Mouse (Mus musculus): Measurements from ENCODE around the gene C2cd4b. TPM values are rescaled to one million over a fixed set of nuclear protein-coding genes. Genes with fewer than 3 reads are reported as not detected.

C2cd4b gene
- polyA plus RNA-seq, 1 experiment from 2014 or later = 0.18 TPM

- ATAC-seq (replicated peaks; ENCODE audit: extremely low read depth, insufficient read depth, low FRiP score) = no peak; the same call in 1 of the 2 replicates
- H3K4me1 ChIP-seq (ENCODE audit: control insufficient read depth, insufficient read depth, low read length) = peaks cover 17% of the 10 kb centered on the region
- peak overlapping the region; percentile 79 for H3K27ac ChIP-seq (ENCODE audit: low read length)
Observed at GRCm38 (mm10) chr9:67766948-67767347, 7.7 kb downstream of the C2cd4b start.

GRCm38 (mm10) chr9:67768843-67769242, 9.6 kb downstream of the C2cd4b start:
- Histone ChIP-seq H3K4me3 (ENCODE audit: low read length) (no peak overlapping the region), H3K27me3 (ENCODE audit: control insufficient read depth, insufficient read depth, low read length) (no peaks in the 10 kb centered on the region; the same call in 1 of the 2 replicates), H3K9ac (ENCODE audit: low read length) (no peak overlapping the region), H3K27ac (ENCODE audit: low read length) (no peak overlapping the region), H3K4me2 (ENCODE audit: low read depth, low read length) (no peak overlapping the region), H3K36me3 (ENCODE audit: control insufficient read depth, insufficient read depth) (no peaks in the 10 kb centered on the region), H3K4me1 (ENCODE audit: control insufficient read depth, insufficient read depth, low read length) (peaks cover 22% of the 10 kb centered on the region), H3K9me3 (replicated peaks; ENCODE audit: control insufficient read depth, low read length) (no peaks in the 10 kb centered on the region)
- WGBS = 78% methylated on average over 4 of the region's 4 CpGs
- no peak for ATAC-seq (replicated peaks; ENCODE audit: extremely low read depth, insufficient read depth, low FRiP score)

More at GRCm38 (mm10) chr9:67766948-67767347, 7.7 kb downstream of the C2cd4b start:
- no peaks in the 10 kb centered on the region for H3K36me3 ChIP-seq (ENCODE audit: control insufficient read depth, insufficient read depth)
- peaks cover 4% of the 10 kb centered on the region for H3K9me3 ChIP-seq (replicated peaks; ENCODE audit: control insufficient read depth, low read length)
- no peak overlapping the region for H3K4me3 ChIP-seq (ENCODE audit: low read length)
- 45% methylated on average over 3 of the region's 3 CpGs for WGBS
- no peak overlapping the region for H3K9ac ChIP-seq (ENCODE audit: low read length)
- H3K27me3 ChIP-seq (ENCODE audit: control insufficient read depth, insufficient read depth, low read length) = no peaks in the 10 kb centered on the region; the same call in 1 of the 2 replicates
- no peak overlapping the region for H3K4me2 ChIP-seq (ENCODE audit: low read depth, low read length)

- H3K4me3 ChIP-seq (ENCODE audit: low read length) = no peak overlapping the region
- H3K9me3 ChIP-seq (replicated peaks; ENCODE audit: control insufficient read depth, low read length) = no peaks in the 10 kb centered on the region
- no peak overlapping the region for H3K4me2 ChIP-seq (ENCODE audit: low read depth, low read length)
- ATAC-seq (replicated peaks; ENCODE audit: extremely low read depth, insufficient read depth, low FRiP score) = no peak
- 82% methylated on average over 1 of the region's 1 CpGs for WGBS
- H3K9ac ChIP-seq (ENCODE audit: low read length) = no peak overlapping the region
- H3K27me3 ChIP-seq (ENCODE audit: control insufficient read depth, insufficient read depth, low read length) = no peaks in the 10 kb centered on the region; the same call in 1 of the 2 replicates
- peaks cover 22% of the 10 kb centered on the region for H3K4me1 ChIP-seq (ENCODE audit: control insufficient read depth, insufficient read depth, low read length)
- H3K27ac ChIP-seq (ENCODE audit: low read length) = no peak overlapping the region
- H3K36me3 ChIP-seq (ENCODE audit: control insufficient read depth, insufficient read depth) = no peaks in the 10 kb centered on the region
Observed at GRCm38 (mm10) chr9:67769401-67769800, 10.2 kb downstream of the C2cd4b start.

- H3K4me2 ChIP-seq (ENCODE audit: low read depth, low read length) = no peak overlapping the region
- 15% methylated on average over 7 of the region's 7 CpGs for WGBS
Observed at GRCm38 (mm10) chr9:67771293-67771692, 12.1 kb downstream of the C2cd4b start.

GRCm38 (mm10) chr9:67774201-67774600, 15.0 kb downstream of the C2cd4b start:
- no peaks in the 10 kb centered on the region for H3K9me3 ChIP-seq (replicated peaks; ENCODE audit: control insufficient read depth, low read length)
- H3K9ac ChIP-seq (ENCODE audit: low read length) = no peak overlapping the region
- no peak for ATAC-seq (replicated peaks; ENCODE audit: extremely low read depth, insufficient read depth, low FRiP score)
- no peaks in the 10 kb centered on the region for H3K36me3 ChIP-seq (ENCODE audit: control insufficient read depth, insufficient read depth)
- H3K4me2 ChIP-seq (ENCODE audit: low read depth, low read length) = no peak overlapping the region
- WGBS = 66% methylated on average over 6 of the region's 6 CpGs
- no peak overlapping the region for H3K27ac ChIP-seq (ENCODE audit: low read length)
- H3K27me3 ChIP-seq (ENCODE audit: control insufficient read depth, insufficient read depth, low read length) = no peaks in the 10 kb centered on the region
- H3K4me3 ChIP-seq (ENCODE audit: low read length) = no peak overlapping the region
- H3K4me1 ChIP-seq (ENCODE audit: control insufficient read depth, insufficient read depth, low read length) = peaks cover 11% of the 10 kb centered on the region

More at GRCm38 (mm10) chr9:67771293-67771692, 12.1 kb downstream of the C2cd4b start:
- Histone ChIP-seq H3K4me3 (ENCODE audit: low read length) (no peak overlapping the region), H3K27me3 (ENCODE audit: control insufficient read depth, insufficient read depth, low read length) (no peaks in the 10 kb centered on the region), H3K36me3 (ENCODE audit: control insufficient read depth, insufficient read depth) (no peaks in the 10 kb centered on the region), H3K9ac (ENCODE audit: low read length) (no peak overlapping the region), H3K4me1 (ENCODE audit: control insufficient read depth, insufficient read depth, low read length) (peaks cover 16% of the 10 kb centered on the region), H3K9me3 (replicated peaks; ENCODE audit: control insufficient read depth, low read length) (no peaks in the 10 kb centered on the region), H3K27ac (ENCODE audit: low read length) (no peak overlapping the region)
- no peak for ATAC-seq (replicated peaks; ENCODE audit: extremely low read depth, insufficient read depth, low FRiP score)

- WGBS = 19% methylated on average over 8 of the region's 8 CpGs
- Histone ChIP-seq H3K9me3 (replicated peaks; ENCODE audit: control insufficient read depth, low read length) (no peaks in the 10 kb centered on the region), H3K4me2 (ENCODE audit: low read depth, low read length) (no peak overlapping the region), H3K9ac (ENCODE audit: low read length) (no peak overlapping the region), H3K27me3 (ENCODE audit: control insufficient read depth, insufficient read depth, low read length) (no peaks in the 10 kb centered on the region), H3K4me3 (ENCODE audit: low read length) (no peak overlapping the region), H3K27ac (ENCODE audit: low read length) (no peak overlapping the region), H3K36me3 (ENCODE audit: control insufficient read depth, insufficient read depth) (no peaks in the 10 kb centered on the region), H3K4me1 (ENCODE audit: control insufficient read depth, insufficient read depth, low read length) (peaks cover 3% of the 10 kb centered on the region; the same call in 1 of the 2 replicates)
- ATAC-seq (replicated peaks; ENCODE audit: extremely low read depth, insufficient read depth, low FRiP score) = no peak
Observed at GRCm38 (mm10) chr9:67778553-67778952, 19.3 kb downstream of the C2cd4b start.

GRCm38 (mm10) chr9:67782786-67783185, 23.5 kb downstream of the C2cd4b start:
- H3K27ac ChIP-seq (ENCODE audit: low read length) = no peak overlapping the region
- H3K4me1 ChIP-seq (ENCODE audit: control insufficient read depth, insufficient read depth, low read length) = peaks cover 3% of the 10 kb centered on the region; the same call in 1 of the 2 replicates
- H3K9me3 ChIP-seq (replicated peaks; ENCODE audit: control insufficient read depth, low read length) = peaks cover 4% of the 10 kb centered on the region
- no peaks in the 10 kb centered on the region for H3K27me3 ChIP-seq (ENCODE audit: control insufficient read depth, insufficient read depth, low read length)
- no peaks in the 10 kb centered on the region for H3K36me3 ChIP-seq (ENCODE audit: control insufficient read depth, insufficient read depth)
- ATAC-seq (replicated peaks; ENCODE audit: extremely low read depth, insufficient read depth, low FRiP score) = no peak
- 64% methylated on average over 6 of the region's 6 CpGs for WGBS
- H3K9ac ChIP-seq (ENCODE audit: low read length) = no peak overlapping the region
- H3K4me2 ChIP-seq (ENCODE audit: low read depth, low read length) = no peak overlapping the region
- H3K4me3 ChIP-seq (ENCODE audit: low read length) = no peak overlapping the region

GRCm38 (mm10) chr9:67783464-67783863, 24.2 kb downstream of the C2cd4b start:
- no peak overlapping the region for H3K27ac ChIP-seq (ENCODE audit: low read length)
- H3K36me3 ChIP-seq (ENCODE audit: control insufficient read depth, insufficient read depth) = no peaks in the 10 kb centered on the region
- H3K9me3 ChIP-seq (replicated peaks; ENCODE audit: control insufficient read depth, low read length) = peaks cover 4% of the 10 kb centered on the region
- no peak overlapping the region for H3K4me3 ChIP-seq (ENCODE audit: low read length)
- no peak for ATAC-seq (replicated peaks; ENCODE audit: extremely low read depth, insufficient read depth, low FRiP score)
- no peak overlapping the region for H3K9ac ChIP-seq (ENCODE audit: low read length)
- H3K4me2 ChIP-seq (ENCODE audit: low read depth, low read length) = no peak overlapping the region
- 87% methylated on average over 3 of the region's 3 CpGs for WGBS
- no peaks in the 10 kb centered on the region for H3K27me3 ChIP-seq (ENCODE audit: control insufficient read depth, insufficient read depth, low read length)
- H3K4me1 ChIP-seq (ENCODE audit: control insufficient read depth, insufficient read depth, low read length) = peaks cover 3% of the 10 kb centered on the region; the same call in 1 of the 2 replicates

- no peak for ATAC-seq (replicated peaks; ENCODE audit: extremely low read depth, insufficient read depth, low FRiP score)
- Histone ChIP-seq H3K4me3 (ENCODE audit: low read length) (no peak overlapping the region), H3K27me3 (ENCODE audit: control insufficient read depth, insufficient read depth, low read length) (no peaks in the 10 kb centered on the region), H3K4me1 (ENCODE audit: control insufficient read depth, insufficient read depth, low read length) (no peaks in the 10 kb centered on the region), H3K27ac (ENCODE audit: low read length) (no peak overlapping the region), H3K4me2 (ENCODE audit: low read depth, low read length) (no peak overlapping the region), H3K9me3 (replicated peaks; ENCODE audit: control insufficient read depth, low read length) (peaks cover 4% of the 10 kb centered on the region), H3K9ac (ENCODE audit: low read length) (no peak overlapping the region), H3K36me3 (ENCODE audit: control insufficient read depth, insufficient read depth) (no peaks in the 10 kb centered on the region)
Observed at GRCm38 (mm10) chr9:67783925-67784324, 24.7 kb downstream of the C2cd4b start.
